Mouse (Mus musculus) liver, postnatal 0 days (tissue): ENCODE data around the gene Olfr723.
"Not testable (repeated sequence)": the region's sequence is repeated elsewhere in the genome, so short reads cannot be mapped to it uniquely, and the experiment has no call there.

Experiments used
- CTCF ChIP-seq: sonication (generic); IDR thresholded peaks from 2 replicates; pipeline ENCODE4 v1.5.1; 2016; ENCODE audit warnings: antibody characterized with exemption, low read depth
- EP300 ChIP-seq: IDR thresholded peaks from 2 replicates; pipeline ENCODE4 v1.6.1; 2016; ENCODE audit warnings: antibody characterized with exemption, low read depth, mild to moderate bottlenecking

- TF ChIP-seq CTCF, EP300: not testable (repeated sequence)
Observed at GRCm38 (mm10) chr14:49963174-49963573, 31.6 kb upstream of the Olfr723 start, which contains the start of gene Olfr724.
